Mouse (Mus musculus) thymus, adult 2 months (tissue): ENCODE results near the gene Mgat4c. TPM values are rescaled to one million over a fixed set of nuclear protein-coding genes. Genes with fewer than 3 reads are reported as not detected.

ENCODE experiments used
- DNase-seq: peaks from one replicate; pipeline ENCODE4 v3.0.0; 2021
- H3K27ac ChIP-seq: fragments of 200-500 bp; 2 replicates; pipeline ENCODE4 v1.5.1; 2012; ENCODE audit warnings: low read length, control low read depth; ENCODE audit not compliant: control insufficient read depth, insufficient read depth
- H3K27me3 ChIP-seq: fragments of 200-500 bp; 2 replicates; pipeline ENCODE4 v1.6.1; 2012; ENCODE audit warnings: mild to moderate bottlenecking, low read length, moderate library complexity, mixed read lengths; ENCODE audit not compliant: control insufficient read depth, insufficient read depth
- H3K36me3 ChIP-seq: fragments of 200-500 bp; 2 replicates; pipeline ENCODE4 v1.6.1; 2012; ENCODE audit warnings: mild to moderate bottlenecking, low read length, moderate library complexity; ENCODE audit not compliant: control insufficient read depth, insufficient read depth
- H3K4me1 ChIP-seq: fragments of 200-500 bp; replicated peaks from 2 replicates; pipeline ENCODE4 v1.6.1; 2012; ENCODE audit warnings: low read length; ENCODE audit not compliant: control insufficient read depth, insufficient read depth
- H3K4me3 ChIP-seq: fragments of 200-500 bp; 2 replicates; pipeline ENCODE4 v1.5.1; 2012; ENCODE audit warnings: mild to moderate bottlenecking, low read length, control low read depth, moderate library complexity; ENCODE audit not compliant: control insufficient read depth, insufficient read depth
- CTCF ChIP-seq: fragments of 200-500 bp; IDR thresholded peaks from 2 replicates; pipeline ENCODE4 v1.5.1; 2012; ENCODE audit warnings: mild to moderate bottlenecking, control low read depth, low read length, moderate library complexity, borderline replicate concordance; ENCODE audit not compliant: control insufficient read depth, poor library complexity, insufficient read depth; ENCODE audit errors: extremely low read depth
- POLR2A ChIP-seq: fragments of 200-500 bp; IDR thresholded peaks from 2 replicates; pipeline ENCODE4 v1.6.1; 2012; ENCODE audit warnings: mild to moderate bottlenecking, low read length, control low read depth, moderate library complexity; ENCODE audit not compliant: control insufficient read depth, poor library complexity, insufficient read depth; ENCODE audit errors: extremely low read depth
- WGBS: fragments of 180-500 bp; shearing (Covaris S2); methylation state at CpG from one replicate; pipeline ENCODE4 v1.1.7; 2018; 5-methylcytosine and 5-hydroxymethylcytosine counted together
- polyA plus RNA-seq: library from polyadenylated mRNA; depleted of rRNA; stranded (reverse); fragments of >200 nt; gene quantifications from 2 replicates; pipeline ENCODE4 v1.2.3, GENCODE M21; 2012

Gene Mgat4c
- polyA plus RNA-seq, 1 experiment: not detected

DNA sequence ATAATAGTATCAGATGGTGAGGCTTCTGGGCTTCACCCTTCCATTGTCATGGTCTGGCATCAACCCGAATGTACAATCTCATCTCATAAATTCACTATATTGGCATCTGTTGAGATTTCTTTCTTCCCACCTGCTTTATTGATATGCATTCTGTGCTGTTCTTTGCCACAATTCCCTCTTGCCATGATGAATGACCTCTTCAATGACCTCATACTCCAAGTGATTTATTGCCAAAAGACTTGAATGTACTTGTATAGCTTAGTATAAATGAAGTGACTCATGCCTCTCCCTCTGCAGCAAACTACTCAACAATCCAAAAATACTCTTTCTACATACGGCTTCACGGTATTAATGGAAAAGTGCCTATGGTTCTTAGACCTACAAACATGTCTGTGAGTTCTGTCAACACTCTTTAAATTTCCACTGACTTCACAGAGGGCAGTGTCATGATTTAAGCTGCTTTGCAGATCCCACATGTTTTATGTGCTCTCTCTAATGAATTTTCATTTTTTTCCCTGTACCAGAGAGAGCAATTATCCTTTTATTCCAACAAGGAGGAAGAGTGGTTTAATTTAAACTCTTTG lies 102.0 kb downstream of the Mgat4c start:
- no peak for TF ChIP-seq CTCF
- no peak for TF ChIP-seq POLR2A
- WGBS: 86% methylated on average over 3 of the region's 3 CpGs
- Histone ChIP-seq H3K36me3 (no peaks in the 10 kb centered on the region), H3K4me1 (no peaks in the 10 kb centered on the region), H3K27ac (no peak overlapping the region), H3K4me3 (no peak overlapping the region), H3K27me3 (no peaks in the 10 kb centered on the region)
- no peak for DNase-seq

DNA sequence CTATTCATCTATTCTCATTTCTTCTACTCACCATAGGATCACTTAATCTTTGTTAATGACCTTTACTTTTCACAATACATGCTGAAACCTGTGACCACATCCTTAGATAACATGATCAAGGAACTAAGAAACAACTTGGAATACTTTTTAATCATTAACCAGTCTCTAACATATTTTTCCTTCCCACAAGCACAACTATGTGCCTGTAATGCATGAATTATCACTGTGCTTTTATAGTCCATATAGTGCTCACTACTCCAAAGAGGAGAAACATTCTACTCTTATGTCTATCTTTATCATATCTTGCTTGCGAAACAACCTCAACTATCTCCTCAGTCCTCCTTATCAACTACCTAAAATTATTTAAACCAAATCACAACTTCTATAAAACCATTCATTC lies 114.2 kb downstream of the Mgat4c start:
- 98% methylated on average over 1 of the region's 1 CpGs for WGBS
- H3K4me3 ChIP-seq: no peak overlapping the region

DNA sequence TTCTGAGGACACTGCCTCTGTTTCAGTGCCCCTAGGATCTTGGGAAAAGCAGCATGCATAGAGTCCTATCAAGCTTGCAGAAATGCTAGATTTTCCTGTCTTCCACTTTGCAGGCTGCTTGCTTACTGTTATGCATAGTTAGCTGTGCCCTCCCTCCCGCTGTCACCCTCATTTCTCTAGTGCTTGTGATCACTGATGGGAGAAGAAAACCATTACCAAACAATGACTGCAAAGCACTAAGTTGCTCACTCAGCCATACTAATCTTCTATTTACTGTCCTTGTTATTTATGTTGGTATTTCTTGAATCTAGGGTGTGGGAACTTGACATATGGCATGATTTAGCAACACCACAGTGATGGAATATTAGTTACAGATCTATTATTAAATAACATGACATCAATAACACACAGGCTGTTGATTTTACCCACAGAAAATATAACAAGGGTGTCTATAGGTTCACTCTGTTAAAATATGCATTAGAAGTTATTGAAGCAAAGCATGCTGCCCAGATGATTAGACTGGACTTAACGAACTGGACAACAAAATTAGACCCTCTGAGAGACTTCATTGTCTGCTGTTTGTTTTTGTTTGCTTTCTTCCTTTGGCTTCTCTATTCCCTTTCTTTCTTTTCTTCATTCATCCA lies 117.7 kb downstream of the Mgat4c start:
- no peak for TF ChIP-seq CTCF
- TF ChIP-seq POLR2A: no peak
- Histone ChIP-seq H3K27ac (no peak overlapping the region), H3K4me3 (no peak overlapping the region), H3K27me3 (no peaks in the 10 kb centered on the region), H3K36me3 (no peaks in the 10 kb centered on the region), H3K4me1 (no peaks in the 10 kb centered on the region)
- WGBS: 48% methylated on average over 2 of the region's 2 CpGs
- no peak for DNase-seq

More for the DNA sequence above, 114.2 kb downstream of the Mgat4c start:
- H3K4me1 ChIP-seq: no peaks in the 10 kb centered on the region
- no peak overlapping the region for H3K27ac ChIP-seq
- no peaks in the 10 kb centered on the region for H3K36me3 ChIP-seq
- no peak for DNase-seq
- no peaks in the 10 kb centered on the region for H3K27me3 ChIP-seq
- no peak for TF ChIP-seq CTCF
- no peak for TF ChIP-seq POLR2A

DNA sequence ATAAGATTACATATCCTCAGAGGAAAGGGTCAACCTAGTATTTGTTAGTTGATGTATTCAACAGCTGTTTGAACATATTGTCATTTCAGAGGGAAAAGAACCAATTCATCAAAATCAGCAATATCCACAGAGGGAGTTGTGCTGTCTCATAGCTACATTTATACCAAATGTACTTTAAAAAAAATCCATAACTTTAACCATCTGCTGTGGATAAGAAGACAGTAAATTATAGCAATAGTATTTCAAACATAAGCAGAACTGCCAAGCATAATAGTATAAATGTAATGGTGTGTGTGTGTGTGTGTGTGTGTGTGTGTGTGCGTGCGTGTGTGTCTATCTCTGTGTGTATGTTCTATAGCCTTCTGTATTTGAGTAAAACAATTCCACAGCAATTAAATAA lies 127.5 kb downstream of the Mgat4c start:
- H3K4me3 ChIP-seq: no peak overlapping the region
- TF ChIP-seq POLR2A (no peak), CTCF (no peak)
- H3K27me3 ChIP-seq: no peaks in the 10 kb centered on the region
- H3K4me1 ChIP-seq: no peaks in the 10 kb centered on the region
- DNase-seq: no peak
- H3K36me3 ChIP-seq: no peaks in the 10 kb centered on the region
- 90% methylated on average over 2 of the region's 2 CpGs for WGBS
- H3K27ac ChIP-seq: no peak overlapping the region

DNA sequence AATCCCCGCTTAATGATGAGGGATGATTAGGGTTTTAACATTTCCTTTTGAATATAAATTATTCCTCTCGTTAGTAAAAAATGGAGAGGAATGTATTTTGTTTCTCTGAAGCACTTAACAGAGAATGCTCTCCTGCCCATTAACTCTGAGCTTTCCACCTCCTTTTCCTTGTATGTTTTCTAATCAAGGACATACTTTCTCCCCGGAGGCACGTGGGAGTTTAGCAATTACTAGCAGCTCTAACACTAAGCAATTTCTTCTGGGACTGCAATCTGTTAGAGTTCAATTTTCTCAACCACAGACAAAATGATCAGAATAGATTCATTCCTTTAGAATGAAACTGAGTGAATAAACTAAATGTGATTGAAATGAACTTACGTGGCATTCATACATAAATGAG lies 135.6 kb downstream of the Mgat4c start:
- DNase-seq: no peak
- no peak overlapping the region for H3K27ac ChIP-seq
- TF ChIP-seq POLR2A: no peak
- no peak for TF ChIP-seq CTCF
- H3K36me3 ChIP-seq: no peaks in the 10 kb centered on the region
- H3K4me3 ChIP-seq: no peak overlapping the region
- no peaks in the 10 kb centered on the region for H3K4me1 ChIP-seq
- no peaks in the 10 kb centered on the region for H3K27me3 ChIP-seq
- WGBS: 92% methylated on average over 5 of the region's 5 CpGs

DNA sequence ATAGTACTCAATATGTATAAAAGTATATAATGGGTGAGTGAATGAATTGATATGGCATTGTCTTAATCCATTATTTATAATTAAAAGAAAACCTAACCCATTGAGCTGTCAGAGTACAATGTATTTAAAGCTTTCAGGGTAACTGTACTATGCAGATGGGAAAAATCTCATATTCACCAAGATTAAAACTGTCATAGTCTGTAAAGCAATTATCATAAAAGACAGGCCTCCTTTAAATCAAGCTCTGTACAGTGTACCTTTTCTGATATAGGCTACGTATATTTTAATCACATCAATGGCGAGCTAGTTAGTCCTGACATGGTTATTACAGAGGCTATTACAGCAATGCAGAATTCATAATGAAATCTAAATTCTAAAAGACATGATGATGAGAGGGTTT lies 146.7 kb downstream of the Mgat4c start:
- WGBS: 92% methylated on average over 2 of the region's 2 CpGs
- no peak for DNase-seq
- no peak overlapping the region for H3K4me3 ChIP-seq
- H3K4me1 ChIP-seq: no peaks in the 10 kb centered on the region
- no peak overlapping the region for H3K27ac ChIP-seq
- no peak for TF ChIP-seq CTCF
- H3K36me3 ChIP-seq: no peaks in the 10 kb centered on the region
- no peaks in the 10 kb centered on the region for H3K27me3 ChIP-seq

DNA sequence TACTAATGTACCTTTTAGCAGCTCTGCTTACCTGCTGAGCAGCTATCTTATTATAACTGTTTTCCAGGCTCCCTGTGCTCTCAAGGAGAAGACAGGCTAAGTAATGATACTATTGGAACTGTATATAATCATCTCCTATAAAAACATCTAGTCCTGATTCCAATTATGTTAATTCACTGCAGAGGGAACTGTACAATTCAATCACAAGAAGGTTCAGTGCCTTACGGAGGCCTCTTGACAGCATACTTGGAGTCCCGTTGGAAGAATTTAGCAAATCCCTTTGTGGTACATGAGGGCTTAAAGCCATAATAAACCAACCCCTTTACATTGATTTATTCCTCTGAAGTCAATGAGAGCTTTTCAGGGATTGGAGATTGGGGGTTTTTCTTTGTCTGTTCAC lies 174.8 kb downstream of the Mgat4c start:
- H3K27me3 ChIP-seq: no peaks in the 10 kb centered on the region
- WGBS: 93% methylated on average over 2 of the region's 2 CpGs

More for the DNA sequence above, 174.8 kb downstream of the Mgat4c start:
- no peak overlapping the region for H3K4me3 ChIP-seq
- no peak for TF ChIP-seq POLR2A
- TF ChIP-seq CTCF: no peak
- H3K4me1 ChIP-seq: no peaks in the 10 kb centered on the region
- no peak for DNase-seq
- no peaks in the 10 kb centered on the region for H3K36me3 ChIP-seq
- H3K27ac ChIP-seq: no peak overlapping the region
